Mouse (Mus musculus): ENCODE results near the gene Tmem45b.

DNA sequence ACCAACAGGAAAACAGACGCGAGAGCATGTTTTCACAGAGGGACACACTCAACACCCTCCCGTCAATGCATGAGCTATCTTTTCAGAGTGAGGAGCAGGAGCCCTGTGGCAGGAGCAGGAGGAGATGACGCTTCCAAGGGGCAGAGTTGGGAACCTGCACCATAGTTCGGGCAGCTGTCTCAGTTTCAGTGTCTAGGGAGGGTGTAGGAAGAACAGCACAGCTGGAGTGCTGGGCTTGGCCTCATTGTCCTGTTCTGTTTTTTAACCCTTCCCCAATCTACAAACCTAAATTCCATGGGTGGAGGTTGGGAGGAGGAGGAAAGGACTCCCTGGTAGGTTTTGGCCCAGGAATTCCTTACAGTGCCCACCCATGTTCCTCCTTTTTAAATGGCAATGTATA is 25.4 kb downstream of the Tmem45b start:
- no peak for TF ChIP-seq CTCF (conservative IDR thresholded peaks at IDR 0.05; ENCODE audit: low read length)
- TF ChIP-seq NANOG (IDR thresholded peaks at IDR 0.05; ENCODE audit: borderline replicate concordance, low read length): no peak
- no peak for TF ChIP-seq POU5F1 (IDR thresholded peaks at IDR 0.05; ENCODE audit: borderline replicate concordance, low read length)

Data from E14TG2a.4 (cell line).